Mouse (Mus musculus): ENCODE results near the gene Pbx1. TPM values are rescaled to one million over a fixed set of nuclear protein-coding genes. Genes with fewer than 3 reads are reported as not detected.

The Pbx1 gene
- polyA plus RNA-seq, 1 experiment from 2014 or later: 4.0 TPM

- no peak overlapping the region for H3K27ac ChIP-seq (ENCODE audit: low read depth)
- 0 out of 2 replicates have a peak, but pooled peaks cover 2% of the 10 kb centered on the region for H3K9me3 ChIP-seq (ENCODE audit: low read length)
- H3K9ac ChIP-seq (replicated peaks): no peak overlapping the region
- no peak overlapping the region for H3K4me3 ChIP-seq (ENCODE audit: low read depth, low read length)
- H3K4me2 ChIP-seq (ENCODE audit: low read depth, low read length): no peak overlapping the region
- peaks cover 3% of the 10 kb centered on the region for H3K4me1 ChIP-seq (ENCODE audit: insufficient read depth)
- H3K27me3 ChIP-seq (ENCODE audit: insufficient read depth, low read length): no peaks in the 10 kb centered on the region
- TF ChIP-seq EP300 (IDR thresholded peaks at IDR 0.05; ENCODE audit: low read depth) (no peak), CTCF (IDR thresholded peaks at IDR 0.05; ENCODE audit: low read depth) (no peak)
- WGBS (ENCODE audit: insufficient replicate concordance): 84% methylated on average over 2 of the region's 2 CpGs
- DNase-seq (no peak), ATAC-seq (no peak)
- no peaks in the 10 kb centered on the region; the same call in 1 of the 2 replicates for H3K36me3 ChIP-seq (replicated peaks; ENCODE audit: insufficient read depth, low read length)
These were observed 135.8 kb downstream of the Pbx1 start for GRCm38 (mm10) chr1:168296290-168296689.

- H3K4me1 ChIP-seq (ENCODE audit: insufficient read depth): peaks cover 7% of the 10 kb centered on the region
- DNase-seq: no peak
- 0 out of 2 replicates have a peak, but pooled peaks cover 2% of the 10 kb centered on the region for H3K9me3 ChIP-seq (ENCODE audit: low read length)
- 95% methylated on average over 4 of the region's 4 CpGs for WGBS (ENCODE audit: insufficient replicate concordance)
- H3K36me3 ChIP-seq (replicated peaks; ENCODE audit: insufficient read depth, low read length): no peaks in the 10 kb centered on the region; the same call in 1 of the 2 replicates
- H3K27ac ChIP-seq (ENCODE audit: low read depth): no peak overlapping the region
- no peak overlapping the region for H3K4me3 ChIP-seq (ENCODE audit: low read depth, low read length)
- no peak overlapping the region for H3K9ac ChIP-seq (replicated peaks)
- no peaks in the 10 kb centered on the region for H3K27me3 ChIP-seq (ENCODE audit: insufficient read depth, low read length)
- no peak overlapping the region for H3K4me2 ChIP-seq (ENCODE audit: low read depth, low read length)
- no peak for ATAC-seq
- TF ChIP-seq EP300 (IDR thresholded peaks at IDR 0.05; ENCODE audit: low read depth): no peak
- TF ChIP-seq CTCF (IDR thresholded peaks at IDR 0.05; ENCODE audit: low read depth): no peak
These were observed 136.3 kb downstream of the Pbx1 start for GRCm38 (mm10) chr1:168295782-168296181.

- DNase-seq: no peak
- H3K4me2 ChIP-seq (ENCODE audit: low read depth, low read length): no peak overlapping the region
- peaks cover 28% of the 10 kb centered on the region for H3K4me1 ChIP-seq (ENCODE audit: insufficient read depth)
- no peaks in the 10 kb centered on the region for H3K27me3 ChIP-seq (ENCODE audit: insufficient read depth, low read length)
- H3K36me3 ChIP-seq (replicated peaks; ENCODE audit: insufficient read depth, low read length): no peaks in the 10 kb centered on the region; the same call in 1 of the 2 replicates
- H3K9ac ChIP-seq (replicated peaks): no peak overlapping the region
- 83% methylated on average over 1 of the region's 1 CpGs for WGBS (ENCODE audit: insufficient replicate concordance)
- no peak overlapping the region for H3K27ac ChIP-seq (ENCODE audit: low read depth)
- TF ChIP-seq CTCF (IDR thresholded peaks at IDR 0.05; ENCODE audit: low read depth) (no peak), EP300 (IDR thresholded peaks at IDR 0.05; ENCODE audit: low read depth) (no peak)
- no peak for ATAC-seq
- 0 out of 2 replicates have a peak, but pooled peaks cover 2% of the 10 kb centered on the region for H3K9me3 ChIP-seq (ENCODE audit: low read length)
- no peak overlapping the region for H3K4me3 ChIP-seq (ENCODE audit: low read depth, low read length)
These were observed 138.4 kb downstream of the Pbx1 start for GRCm38 (mm10) chr1:168293673-168294072.

- no peak overlapping the region for H3K4me2 ChIP-seq (ENCODE audit: low read depth, low read length)
- no peak for TF ChIP-seq CTCF (IDR thresholded peaks at IDR 0.05; ENCODE audit: low read depth)
- TF ChIP-seq EP300 (IDR thresholded peaks at IDR 0.05; ENCODE audit: low read depth): no peak
- peaks cover 37% of the 10 kb centered on the region for H3K4me1 ChIP-seq (ENCODE audit: insufficient read depth)
- no peak overlapping the region for H3K4me3 ChIP-seq (ENCODE audit: low read depth, low read length)
- no peak for DNase-seq
- no peaks in the 10 kb centered on the region for H3K27me3 ChIP-seq (ENCODE audit: insufficient read depth, low read length)
- 0 out of 2 replicates have a peak, but pooled peaks cover 2% of the 10 kb centered on the region for H3K9me3 ChIP-seq (ENCODE audit: low read length)
- H3K27ac ChIP-seq (ENCODE audit: low read depth): no peak overlapping the region
- H3K36me3 ChIP-seq (replicated peaks; ENCODE audit: insufficient read depth, low read length): no peaks in the 10 kb centered on the region; the same call in 1 of the 2 replicates
- ATAC-seq: no peak
- no peak overlapping the region for H3K9ac ChIP-seq (replicated peaks)
- WGBS (ENCODE audit: insufficient replicate concordance): 83% methylated on average over 9 of the region's 9 CpGs
These were observed 140.0 kb downstream of the Pbx1 start for GRCm38 (mm10) chr1:168292106-168292505.

GRCm38 (mm10) chr1:168291643-168292040, 140.4 kb downstream of the Pbx1 start:
- H3K9me3 ChIP-seq (ENCODE audit: low read length): 0 out of 2 replicates have a peak, but pooled peaks cover 2% of the 10 kb centered on the region
- no peak for DNase-seq
- H3K27me3 ChIP-seq (ENCODE audit: insufficient read depth, low read length): no peaks in the 10 kb centered on the region
- TF ChIP-seq CTCF (IDR thresholded peaks at IDR 0.05; ENCODE audit: low read depth): no peak
- TF ChIP-seq EP300 (IDR thresholded peaks at IDR 0.05; ENCODE audit: low read depth): no peak
- no peak overlapping the region for H3K27ac ChIP-seq (ENCODE audit: low read depth)
- no peak overlapping the region for H3K9ac ChIP-seq (replicated peaks)
- H3K4me3 ChIP-seq (ENCODE audit: low read depth, low read length): no peak overlapping the region
- H3K4me2 ChIP-seq (ENCODE audit: low read depth, low read length): no peak overlapping the region
- 84% methylated on average over 6 of the region's 6 CpGs for WGBS (ENCODE audit: insufficient replicate concordance)
- ATAC-seq: no peak
- no peaks in the 10 kb centered on the region; the same call in 1 of the 2 replicates for H3K36me3 ChIP-seq (replicated peaks; ENCODE audit: insufficient read depth, low read length)
- H3K4me1 ChIP-seq (ENCODE audit: insufficient read depth): peaks cover 41% of the 10 kb centered on the region

- peaks cover 43% of the 10 kb centered on the region for H3K4me1 ChIP-seq (ENCODE audit: insufficient read depth)
- H3K27ac ChIP-seq (ENCODE audit: low read depth): no peak overlapping the region
- H3K4me3 ChIP-seq (ENCODE audit: low read depth, low read length): no peak overlapping the region
- H3K4me2 ChIP-seq (ENCODE audit: low read depth, low read length): no peak overlapping the region
- no peak overlapping the region for H3K9ac ChIP-seq (replicated peaks)
- 0 out of 2 replicates have a peak, but pooled peaks cover 2% of the 10 kb centered on the region for H3K9me3 ChIP-seq (ENCODE audit: low read length)
- TF ChIP-seq CTCF (IDR thresholded peaks at IDR 0.05; ENCODE audit: low read depth) (no peak), EP300 (IDR thresholded peaks at IDR 0.05; ENCODE audit: low read depth) (no peak)
- H3K36me3 ChIP-seq (replicated peaks; ENCODE audit: insufficient read depth, low read length): no peaks in the 10 kb centered on the region; the same call in 1 of the 2 replicates
- DNase-seq (peak; percentile 28), ATAC-seq (no peak)
- H3K27me3 ChIP-seq (ENCODE audit: insufficient read depth, low read length): no peaks in the 10 kb centered on the region
- 80% methylated on average over 11 of the region's 11 CpGs for WGBS (ENCODE audit: insufficient replicate concordance)
These were observed 140.9 kb downstream of the Pbx1 start for GRCm38 (mm10) chr1:168291001-168291642.
